1 mouse cellular context compared by ENCODE assay signal in the genomic region with DNA sequence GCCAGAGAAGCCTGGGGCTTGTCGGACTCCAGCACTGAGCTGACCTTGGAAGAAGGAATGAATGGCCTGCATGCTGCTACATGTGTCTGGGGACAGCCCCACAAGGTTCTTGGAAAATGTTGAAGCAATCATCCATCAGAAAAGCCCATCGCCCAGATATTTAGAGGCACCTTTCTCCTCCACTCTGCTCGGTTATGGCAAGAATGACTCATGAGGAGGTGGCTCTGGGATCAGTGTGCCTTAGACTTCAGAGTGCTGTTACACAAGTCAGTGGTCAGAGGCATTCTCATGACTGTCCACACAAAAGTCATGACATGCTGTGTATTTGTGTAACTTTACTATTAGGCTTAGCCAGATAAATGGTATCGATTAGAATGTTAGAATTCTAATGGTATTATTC.
TF ChIP-seq lines count a peak whose summit lies in the region.

No protein-coding gene starts in this region.

TF ChIP-seq in CH12.LX, 34 proteins besides CTCF, POLR2A, EP300 and RAD21:
- TF ChIP-seq ETS1 (conservative IDR thresholded peaks at IDR 0.05; ENCODE audit: low read depth, low read length) (peak; percentile 56; the same call in 1 of the 2 replicates), MAX (IDR thresholded peaks at IDR 0.05; ENCODE audit: low read length) (peak; percentile 11; the same call in 1 of the 2 replicates), MAZ (IDR thresholded peaks at IDR 0.05; ENCODE audit: low read depth, low read length) (no peak), JUN (IDR thresholded peaks at IDR 0.05; ENCODE audit: insufficient read depth, low read depth, low read length) (peak; percentile 51; the same call in 1 of the 2 replicates), TBP (conservative IDR thresholded peaks at IDR 0.05; ENCODE audit: low read depth, low read length) (no peak), NRF1 (IDR thresholded peaks at IDR 0.05; ENCODE audit: low read depth, low read length) (no peak), JUND (conservative IDR thresholded peaks at IDR 0.05; ENCODE audit: low read depth, low read length) (peak; percentile 75), BHLHE40 (IDR thresholded peaks at IDR 0.05; ENCODE audit: low read depth, low read length) (0 out of 2 replicates have a peak, but pooled peaks have one; percentile 5)
